ENCODE assay signal across 25 mouse cellular contexts in genomic region chr3:104965991-104966554, GRCm38 (mm10).
"Had no signal": no experiment of that assay in that cellular context is flagged by ENCODE, and none has a peak within 500 bp of the region (broad histone marks: within the 10 kb centered on the region; RNA-seq: fewer than 3 reads in every experiment).

No protein-coding gene starts in this region.

- H3K36me3 ChIP-seq: limb, embryonic 12.5 days; liver, embryonic 12.5 days; liver, embryonic 15.5 days; lung, embryonic 15.5 days; midbrain, embryonic 12.5 days; neural tube, embryonic 12.5 days had no signal

- ATAC-seq: inflammation-experienced regulatory T-cells, adult 6 months; intestine, embryonic 16.5 days; liver, embryonic 12.5 days had no signal

- H3K4me2 ChIP-seq: limb, embryonic 12.5 days; liver, embryonic 12.5 days; liver, embryonic 15.5 days; lung, embryonic 15.5 days; midbrain, embryonic 12.5 days; neural tube, embryonic 12.5 days had no signal

- H3K9ac ChIP-seq: limb, embryonic 12.5 days; liver, embryonic 12.5 days; liver, embryonic 15.5 days; lung, embryonic 15.5 days; midbrain, embryonic 12.5 days; neural tube, embryonic 12.5 days had no signal

- DNase-seq: kidney, adult 18-20 months; kidney, adult 9 months; kidney, postnatal 14 days; layer of hippocampus, adult 9-11 months; layer of hippocampus, postnatal 36 days; liver; lung, adult 18-20 months; lung, postnatal 10 days; lung, postnatal 36 days; right cerebral cortex, postnatal 25 days; spleen, adult 18-20 months; thymus, adult 2 months; thymus, postnatal 14 days; thymus, postnatal 4 days had no signal

- H3K9me3 ChIP-seq: limb, embryonic 12.5 days; liver, embryonic 12.5 days; liver, embryonic 15.5 days; lung, embryonic 15.5 days; midbrain, embryonic 12.5 days; neural tube, embryonic 12.5 days had no signal

- H3K4me3 ChIP-seq: layer of hippocampus, adult 2 months; left cerebral cortex, adult 2 months; limb, embryonic 12.5 days; liver, embryonic 12.5 days; liver, embryonic 15.5 days; lung, embryonic 15.5 days; megakaryocyte, embryonic 14.5 days; midbrain, embryonic 12.5 days; neural tube, embryonic 12.5 days had no signal

- H3K27ac ChIP-seq: layer of hippocampus, adult 2 months; left cerebral cortex, adult 2 months; limb, embryonic 12.5 days; liver, embryonic 12.5 days; liver, embryonic 15.5 days; lung, embryonic 15.5 days; midbrain, embryonic 12.5 days; neural tube, embryonic 12.5 days had no signal
